Mouse (Mus musculus) right cerebral cortex, postnatal 10 days (tissue): ENCODE measurements at regions not wholly inside any gene's neighbourhood (a gene's known extent, or its start where the extent isn't known, plus 50 kb on each side); places are given as distances from the start of the nearest gene placed in this dataset.

Experiments used
- DNase-seq, 2 experiments: peaks; one replicate each; pipeline ENCODE4 v3.0.0; 2021; ENCODE audit warnings: low spot score in 2 of 2

GRCm38 (mm10) chr5:101297511-101298102 lies 367.2 kb downstream of the Nkx6-1 start:
- no peak for DNase-seq

- DNase-seq = peak; percentile 23 to 25
Observed at GRCm38 (mm10) chr5:101295941-101296340, 368.9 kb downstream of the Nkx6-1 start.

GRCm38 (mm10) chr5:101294031-101294430 lies 370.8 kb downstream of the Nkx6-1 start:
- no peak for DNase-seq

- DNase-seq = peak in 1 of 2 experiments; percentile 26
Observed at GRCm38 (mm10) chr5:101288358-101288757, 376.4 kb downstream of the Nkx6-1 start.

GRCm38 (mm10) chr5:101285941-101286340 lies 378.9 kb downstream of the Nkx6-1 start:
- DNase-seq = no peak

- no peak for DNase-seq
Observed at GRCm38 (mm10) chr5:101250474-101250873, 405.0 kb downstream of the Gpat3 start.

- DNase-seq = peak; percentile 70 to 74
Observed at GRCm38 (mm10) chr5:101242651-101243050, 397.1 kb downstream of the Gpat3 start.

GRCm38 (mm10) chr5:101239298-101240118 lies 394.0 kb downstream of the Gpat3 start:
- no peak for DNase-seq

GRCm38 (mm10) chr5:101236163-101236693 lies 390.7 kb downstream of the Gpat3 start:
- DNase-seq = no peak

- no peak for DNase-seq
Observed at GRCm38 (mm10) chr5:101222390-101222789, 376.9 kb downstream of the Gpat3 start.

- DNase-seq = no peak
Observed at GRCm38 (mm10) chr5:101218082-101218481, 372.6 kb downstream of the Gpat3 start.

GRCm38 (mm10) chr5:101216837-101217571 lies 371.5 kb downstream of the Gpat3 start:
- DNase-seq = no peak

- no peak for DNase-seq
Observed at GRCm38 (mm10) chr5:101211974-101212373, 366.5 kb downstream of the Gpat3 start.

- no peak for DNase-seq
Observed at GRCm38 (mm10) chr5:101208150-101208549, 362.6 kb downstream of the Gpat3 start.

- no peak for DNase-seq
Observed at GRCm38 (mm10) chr5:101195501-101195900, 350.0 kb downstream of the Gpat3 start.

- no peak for DNase-seq
Observed at GRCm38 (mm10) chr5:101190976-101191375, 345.5 kb downstream of the Gpat3 start.

- DNase-seq = no peak
Observed at GRCm38 (mm10) chr5:101173183-101173582, 327.7 kb downstream of the Gpat3 start.

GRCm38 (mm10) chr5:101172782-101173181 lies 327.3 kb downstream of the Gpat3 start:
- DNase-seq = peak in 1 of 2 experiments; percentile 34

- DNase-seq = no peak
Observed at GRCm38 (mm10) chr5:101169074-101169473, 323.6 kb downstream of the Gpat3 start.

- no peak for DNase-seq
Observed at GRCm38 (mm10) chr5:101163624-101164213, 318.2 kb downstream of the Gpat3 start.

- no peak for DNase-seq
Observed at GRCm38 (mm10) chr5:101163112-101163511, 317.6 kb downstream of the Gpat3 start.

- no peak for DNase-seq
Observed at GRCm38 (mm10) chr5:101157416-101157815, 311.9 kb downstream of the Gpat3 start.
